Mouse (Mus musculus): Measurements from ENCODE around the gene Adk.

Adk gene

GRCm38 (mm10) chr14:21490141-21490540 is 437.8 kb downstream of the Adk start:
- no peak for DNase-seq

Measured in cerebellum, adult 11-12 months (tissue).